Mouse (Mus musculus) cerebellum, postnatal 36 days (tissue): Measurements from ENCODE around the gene Gm20894.
"Not testable (repeated sequence)": the region's sequence is repeated elsewhere in the genome, so short reads cannot be mapped to it uniquely, and the experiment has no call there.

Experiments
- DNase-seq, 2 experiments: peaks; one replicate each; pipeline ENCODE4 v3.0.0; 2021 to 2022; ENCODE audit warnings: mixed read lengths in 2 of 2

The Gm20894 gene

GRCm38 (mm10) chrY:28271412-28271811 lies at the start of gene Gm20894:
TSS of gene Gm20894 (minus strand) at chrY:28271512.
- DNase-seq = not testable (repeated sequence)
